Mouse (Mus musculus) right cerebral cortex, postnatal 14 days (tissue): ENCODE results near the gene Ate1.
"Not testable (repeated sequence)": the region's sequence is repeated elsewhere in the genome, so short reads cannot be mapped to it uniquely, and the experiment has no call there.

Experiments used
- DNase-seq: peaks from one replicate; pipeline ENCODE4 v3.0.0; 2022

Gene Ate1

DNA sequence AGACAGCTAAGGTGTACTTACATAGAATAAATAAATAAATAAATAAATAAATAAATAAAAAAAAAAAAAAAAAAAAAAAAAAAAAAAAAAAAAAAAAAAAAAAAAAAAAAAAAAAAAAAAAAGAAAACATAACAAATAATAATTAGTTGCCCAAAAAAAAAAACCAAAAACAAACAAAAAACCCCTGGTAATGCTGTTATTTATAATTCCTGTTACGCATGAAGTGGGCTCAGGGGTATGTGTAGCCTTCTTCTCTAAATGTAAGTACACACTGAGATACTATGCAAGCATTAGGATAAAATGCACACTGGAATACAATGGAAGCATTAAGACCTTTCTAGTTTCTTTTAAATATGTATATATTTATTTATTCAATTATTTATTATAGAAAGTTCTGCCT, 130.1 kb downstream of the Ate1 start:
- not testable (repeated sequence) for DNase-seq

DNA sequence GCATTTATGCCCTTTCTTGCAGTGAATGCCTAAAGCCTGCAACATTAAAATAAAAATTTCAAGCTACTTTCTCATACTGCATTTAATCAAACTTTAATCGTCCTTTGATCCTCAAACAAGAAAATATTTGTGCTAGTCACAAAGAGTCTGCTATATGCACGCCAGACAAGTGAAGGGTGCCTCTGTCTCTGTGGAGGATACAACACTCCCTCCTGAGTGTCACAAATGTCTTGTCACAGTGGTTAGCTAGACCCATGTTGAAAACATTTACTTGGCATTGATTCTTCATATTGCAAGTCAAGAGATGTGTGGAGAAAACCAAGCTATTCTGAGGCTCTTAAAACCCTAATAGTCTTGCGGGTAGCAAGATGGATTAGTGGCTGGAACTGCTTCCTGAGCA, 133.9 kb downstream of the Ate1 start:
- no peak for DNase-seq

DNA sequence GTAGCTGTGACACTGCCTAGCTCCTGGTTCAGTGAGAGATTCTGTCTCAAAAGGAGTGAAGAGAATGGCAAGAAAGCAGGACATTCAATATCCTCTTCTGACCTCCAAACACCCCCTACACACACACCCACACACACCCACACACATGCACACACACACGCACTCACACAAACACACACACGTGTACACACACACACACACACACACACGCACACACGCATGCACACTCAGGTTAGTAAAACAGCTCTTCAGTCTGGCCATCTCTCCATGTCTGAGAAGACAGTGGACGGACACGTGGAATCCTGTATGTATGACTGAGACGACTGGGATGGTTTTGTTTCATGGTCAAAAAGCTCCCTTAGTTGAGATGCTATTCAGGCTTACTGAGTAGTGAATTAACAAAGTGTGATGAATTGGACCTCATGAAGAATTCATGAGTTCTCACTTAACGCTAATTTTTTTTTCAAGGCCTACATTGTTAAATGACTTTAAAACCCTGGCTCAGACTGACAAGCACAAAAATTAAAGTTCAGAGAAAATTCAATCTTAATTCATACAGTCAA, 134.4 kb downstream of the Ate1 start:
- no peak for DNase-seq

DNA sequence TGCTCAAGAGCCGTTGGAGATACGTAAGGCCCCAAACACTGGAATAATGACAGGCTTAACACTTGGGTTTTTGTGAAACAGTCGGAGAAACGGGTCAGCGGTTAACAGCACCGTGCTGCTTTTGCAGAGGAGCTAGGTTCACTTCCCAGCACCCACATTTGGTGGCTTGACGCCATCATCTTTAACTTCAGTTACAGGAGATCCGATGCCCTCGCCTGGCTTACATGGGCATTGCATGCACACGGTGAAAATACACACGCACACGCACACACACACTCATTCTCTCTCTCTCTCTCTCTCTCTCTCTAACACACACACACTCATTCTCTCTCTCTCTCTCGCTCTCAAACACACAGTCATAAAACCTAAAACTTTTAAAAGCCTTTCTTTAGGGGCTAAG, 138.0 kb downstream of the Ate1 start:
- peak; percentile 10 for DNase-seq

DNA sequence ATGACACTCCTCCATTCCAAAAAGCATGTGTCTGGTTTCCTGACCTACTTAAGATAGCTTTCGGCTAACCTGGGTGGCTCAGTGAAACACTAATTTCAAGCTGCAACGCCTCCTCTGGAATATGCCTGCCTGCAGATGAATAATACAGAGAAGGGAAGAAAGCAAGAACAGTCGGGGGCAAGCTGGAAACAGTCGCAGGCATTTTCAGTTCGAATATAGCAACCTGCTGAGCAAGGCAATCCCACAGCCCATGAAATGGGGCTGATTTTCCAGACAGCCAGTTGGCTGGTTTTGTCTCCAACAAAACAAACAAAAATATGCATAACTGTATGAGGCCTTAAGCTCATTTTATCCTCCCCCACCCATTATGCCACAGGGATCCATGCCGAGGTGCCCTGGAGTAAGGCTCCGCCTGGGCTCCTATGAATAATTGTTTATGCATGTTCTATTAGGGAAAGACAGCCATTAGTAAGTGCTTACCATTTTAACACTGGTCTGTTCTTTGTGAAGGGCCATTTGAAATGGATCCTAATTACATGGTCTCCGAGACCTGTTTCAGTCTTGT, 138.7 kb downstream of the Ate1 start:
- DNase-seq, result no peak

DNA sequence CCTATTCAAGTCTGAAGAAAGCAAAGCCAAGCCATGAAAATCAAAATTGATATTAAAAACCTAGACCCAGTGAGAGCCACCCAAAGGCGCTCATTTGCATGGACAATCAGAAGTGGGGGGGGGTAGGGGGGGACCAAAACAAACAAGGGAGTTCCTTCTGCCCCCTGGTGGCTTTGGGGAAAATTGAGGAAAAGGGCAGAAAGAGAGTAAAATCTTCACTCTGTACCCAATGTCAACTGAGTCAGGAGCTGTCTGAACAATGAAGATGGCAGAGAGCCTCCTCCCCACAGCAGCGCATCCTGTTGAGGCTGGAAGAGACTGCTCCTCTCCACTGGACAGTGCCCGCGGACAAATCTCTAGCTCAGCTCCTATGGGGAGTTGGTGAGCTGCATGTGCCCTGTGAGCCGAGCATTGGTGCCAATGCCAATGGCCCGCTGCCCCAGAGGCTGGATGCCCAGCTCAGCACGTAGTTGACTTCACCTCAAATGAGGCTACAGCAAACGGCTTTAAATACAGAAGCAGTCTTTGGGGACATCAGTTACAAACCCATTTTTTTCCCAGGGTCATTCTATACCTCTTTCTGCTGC, 139.3 kb downstream of the Ate1 start:
- peak; percentile 8 for DNase-seq

DNA sequence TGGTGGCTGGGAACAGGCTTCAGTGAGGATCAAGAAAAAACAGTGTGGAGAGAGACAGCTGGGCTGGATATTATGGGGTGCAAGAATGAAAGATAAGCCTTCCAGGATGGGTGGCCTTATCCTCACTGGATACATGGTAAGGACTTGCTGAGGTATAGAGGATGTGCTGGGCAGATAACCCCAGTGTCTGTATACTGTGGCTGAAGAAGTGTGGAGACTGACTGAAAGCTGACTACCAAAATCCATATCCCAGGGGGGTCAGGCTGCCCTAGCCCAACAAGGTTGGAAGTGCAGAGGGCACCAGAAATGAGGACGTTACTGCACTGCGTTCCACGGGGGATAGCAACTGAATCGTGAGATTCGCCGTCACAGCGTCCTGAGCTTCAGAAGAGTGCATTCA, 139.8 kb downstream of the Ate1 start:
- no peak for DNase-seq

DNA sequence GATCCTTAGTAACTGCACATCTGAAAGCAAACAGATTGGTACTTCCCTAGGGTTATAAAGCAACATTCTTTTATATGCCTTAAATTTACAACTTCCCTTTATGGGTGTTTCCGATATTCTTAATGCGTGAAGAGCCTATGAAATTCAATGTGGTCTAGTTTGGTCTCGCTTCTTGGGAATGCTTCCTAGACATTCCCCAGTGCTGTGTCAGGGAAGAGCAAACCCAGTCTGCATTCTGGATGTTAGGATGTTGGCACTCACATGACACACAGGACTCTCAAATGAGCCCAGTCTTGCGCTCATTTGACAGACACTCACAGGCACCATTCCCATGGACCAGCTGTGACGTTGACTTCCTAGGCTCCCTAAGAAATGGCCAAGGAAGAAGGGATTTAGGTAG, 140.3 kb downstream of the Ate1 start:
- DNase-seq, result no peak

DNA sequence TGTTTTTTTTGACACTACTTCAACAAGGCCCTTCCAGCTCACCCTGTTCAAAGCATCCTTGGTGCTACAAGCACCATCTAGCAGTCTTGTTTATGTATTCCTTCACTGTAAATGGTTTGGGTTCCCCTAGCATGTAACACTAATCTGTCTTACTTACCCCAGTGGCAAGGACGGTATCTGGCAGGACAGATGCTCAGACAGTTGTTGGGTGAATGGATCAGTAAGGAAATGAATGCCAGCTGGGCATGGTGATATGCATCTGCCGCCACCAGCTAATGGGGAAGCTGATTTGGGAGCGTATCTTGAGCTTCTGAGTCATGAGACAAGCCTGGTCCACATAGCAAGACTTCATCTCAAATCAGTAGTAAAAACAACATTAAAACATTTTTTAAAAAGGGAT, 141.9 kb downstream of the Ate1 start:
- DNase-seq, result no peak

DNA sequence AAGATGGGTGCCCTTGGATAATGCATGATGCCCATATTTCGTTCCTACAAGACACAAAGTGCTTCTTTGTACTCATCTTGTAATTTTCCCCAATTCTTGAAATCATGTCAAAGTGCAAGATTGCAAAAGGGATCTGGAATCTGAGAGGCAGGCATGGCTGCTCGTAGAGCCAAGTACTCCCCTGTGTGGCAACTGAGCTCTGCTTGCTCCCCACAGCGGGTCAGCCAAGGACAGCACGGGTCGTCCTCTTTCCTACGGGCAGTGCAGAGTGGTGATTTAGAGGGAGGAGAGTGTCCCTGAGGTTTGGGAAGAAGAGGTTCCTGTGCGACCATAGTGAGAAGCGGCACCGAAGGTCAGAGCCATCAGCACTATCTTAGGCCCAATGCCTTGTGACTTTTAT, 145.9 kb downstream of the Ate1 start:
- no peak for DNase-seq

DNA sequence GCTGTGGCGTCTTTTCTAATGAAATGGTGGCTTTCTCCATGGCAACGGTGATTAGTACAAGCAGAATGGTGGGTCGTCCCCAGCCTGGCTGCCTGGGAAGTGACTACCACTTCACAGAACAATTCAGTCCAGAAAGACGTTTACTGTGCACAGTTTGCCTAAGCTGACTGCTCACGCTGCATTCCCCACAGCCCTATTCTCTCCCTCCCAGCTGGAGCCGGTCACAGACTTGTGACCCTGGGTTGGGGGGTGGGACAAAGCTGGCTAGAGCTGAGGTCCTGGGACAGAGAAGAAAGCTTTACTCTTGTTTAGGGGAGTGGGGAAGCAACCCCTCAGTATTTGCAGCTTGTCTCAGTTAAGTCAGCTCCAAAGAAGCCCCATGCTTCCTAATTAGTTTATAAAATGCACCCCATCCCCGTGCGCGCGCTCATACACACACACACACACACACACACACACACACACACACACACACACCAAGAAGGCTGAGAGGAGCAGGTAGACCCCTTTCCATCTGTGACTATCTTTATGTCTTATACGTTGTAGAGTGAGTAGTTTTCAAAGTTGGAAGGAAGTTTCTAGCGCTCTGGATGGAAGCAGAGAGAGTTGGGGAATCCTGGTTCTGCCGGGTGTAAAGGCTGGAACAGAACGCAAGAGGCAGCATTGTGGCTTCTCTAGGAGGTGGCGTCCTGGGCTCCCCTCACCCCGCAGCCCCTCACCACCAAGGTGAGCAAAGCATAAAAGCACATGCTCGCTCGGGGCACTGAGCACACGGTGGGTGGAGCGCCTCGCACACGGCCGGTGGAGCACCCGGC, 151.1 kb downstream of the Ate1 start:
- no peak for DNase-seq

DNA sequence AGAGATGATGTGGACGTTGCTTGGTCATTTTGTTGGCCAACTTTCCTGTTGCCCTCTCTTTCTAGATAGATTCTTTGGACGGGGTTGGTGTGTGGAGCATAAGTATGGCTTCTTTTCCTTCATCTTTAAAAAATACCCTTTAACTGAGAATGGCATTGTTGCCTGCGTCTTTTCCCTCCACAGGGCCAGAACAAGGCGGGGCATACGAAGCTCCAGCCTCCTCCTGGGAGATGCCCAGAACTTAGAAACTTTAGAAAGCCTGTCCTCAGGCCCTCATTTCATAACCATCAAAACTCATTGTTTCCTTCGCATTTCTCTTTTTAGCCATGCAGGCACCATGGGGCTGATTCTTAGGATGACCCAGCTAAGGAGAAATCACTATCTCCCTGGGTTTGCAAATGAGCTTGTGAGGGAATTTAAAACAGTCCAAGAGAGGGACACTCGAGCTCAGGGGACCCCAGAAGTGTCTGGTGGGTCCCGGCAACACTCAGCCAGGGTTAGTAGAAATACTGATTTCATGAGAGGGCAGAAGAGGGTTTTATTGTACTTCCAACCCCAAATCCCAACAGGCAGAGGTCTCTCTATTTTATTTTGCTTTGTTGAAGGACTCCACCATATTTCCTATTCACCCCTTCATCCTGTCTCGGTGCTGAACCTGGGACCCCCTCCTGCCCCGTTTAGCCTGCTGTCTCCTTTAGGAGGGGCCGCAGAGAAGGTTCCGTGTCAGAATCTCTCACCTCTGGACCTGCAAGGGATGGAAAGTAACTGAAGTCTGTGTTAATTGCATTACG, 151.9 kb downstream of the Ate1 start:
- DNase-seq, result no peak

DNA sequence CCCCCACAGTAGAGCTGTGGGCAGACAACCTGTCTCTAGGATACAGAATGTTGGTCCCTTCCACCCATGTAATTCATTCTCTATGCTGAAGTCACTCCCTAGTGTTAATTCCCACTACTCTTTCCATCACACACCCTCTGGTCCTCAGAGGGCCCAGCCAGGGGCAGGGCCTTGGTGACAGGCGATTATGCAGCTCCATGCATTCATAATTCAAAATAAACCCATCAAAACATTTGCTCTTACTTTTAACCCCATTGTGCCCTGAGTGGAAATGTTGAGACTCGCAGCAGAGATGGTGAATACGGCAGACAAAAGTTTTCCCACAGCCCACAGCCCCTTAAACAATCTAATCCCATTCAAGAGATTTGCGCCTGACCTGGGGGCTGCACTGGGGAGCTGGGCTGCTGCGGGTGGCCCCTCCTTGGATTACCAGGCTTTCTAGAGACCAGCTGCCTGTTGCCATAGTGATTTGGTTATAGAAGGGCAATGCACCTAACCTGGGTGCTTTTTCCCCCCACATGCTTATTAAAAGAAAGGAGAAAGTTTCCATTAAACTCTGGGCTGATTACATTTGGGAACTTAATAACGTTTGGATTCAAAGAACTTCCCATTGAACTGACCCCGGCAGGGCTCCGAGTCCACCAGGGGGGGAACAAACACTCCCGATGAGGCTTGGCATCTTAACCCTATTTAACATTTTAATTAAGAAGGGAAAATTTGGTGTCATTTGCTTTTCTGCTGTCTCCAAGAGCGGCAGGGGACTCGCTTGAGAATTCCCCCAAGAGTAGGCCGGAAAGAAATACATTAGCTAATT, 152.7 kb downstream of the Ate1 start:
- no peak for DNase-seq

DNA sequence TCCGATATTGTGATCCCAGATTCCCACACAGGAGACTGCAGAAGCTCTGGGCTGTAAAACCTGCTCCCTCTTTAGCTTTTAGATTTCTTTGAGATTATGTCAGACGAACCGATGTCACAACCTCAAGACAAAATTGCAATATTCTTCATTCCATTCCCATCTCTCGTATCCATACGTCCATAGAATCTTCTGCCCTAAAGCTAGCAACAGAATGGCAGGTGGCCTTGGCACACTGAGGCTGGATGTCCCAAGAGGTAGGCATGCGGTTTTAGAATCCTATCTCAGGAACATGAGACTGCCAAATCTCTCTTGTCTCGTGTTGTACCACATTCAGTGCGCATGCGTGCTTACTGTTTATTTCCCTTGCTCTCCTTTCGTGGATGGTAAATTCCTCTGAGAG, 154.5 kb downstream of the Ate1 start:
- DNase-seq, result no peak
